Mouse (Mus musculus): ENCODE measurements at regions not wholly inside any gene's neighbourhood (a gene's known extent, or its start where the extent isn't known, plus 50 kb on each side); places are given as distances from the start of the nearest gene placed in this dataset.

DNA sequence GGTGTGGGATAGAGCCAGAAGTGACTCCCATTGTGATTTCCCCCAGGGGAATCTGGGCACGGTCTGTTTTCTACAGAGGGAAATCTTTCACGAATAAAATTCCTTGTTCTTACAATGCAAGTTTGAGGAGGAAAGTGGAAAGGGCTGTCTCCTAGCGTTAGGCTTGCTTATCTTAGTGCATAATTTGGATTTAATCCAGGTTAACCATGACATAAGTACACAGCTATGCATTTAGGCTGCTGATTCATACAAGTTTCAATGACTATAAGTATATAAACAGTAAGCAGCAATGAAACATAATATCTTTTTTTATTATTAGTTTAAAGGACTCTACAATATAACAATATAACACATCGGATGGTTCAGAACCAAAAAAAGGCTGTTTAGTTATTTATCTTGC lies 74.6 kb upstream of the Arhgap21 start:
- Histone ChIP-seq H3K4me2 (replicated peaks) (no peak overlapping the region), H3K4me3 (replicated peaks) (no peak overlapping the region), H3K9ac (no peak overlapping the region), H3K27ac (replicated peaks) (no peak overlapping the region), H3K36me3 (no peaks in the 10 kb centered on the region), H3K27me3 (no peaks in the 10 kb centered on the region), H3K4me1 (no peaks in the 10 kb centered on the region), H3K9me3 (replicated peaks) (no peaks in the 10 kb centered on the region)
- 35% methylated on average over 4 of the region's 4 CpGs for WGBS
- no peak for ATAC-seq (ENCODE audit: insufficient number of reproducible peaks, low FRiP score, low TSS enrichment, low read depth)

GRCm38 (mm10) chr2:21037607-21038006 lies 68.9 kb upstream of the Arhgap21 start:
- no peak overlapping the region for H3K9ac ChIP-seq
- peaks cover 12% of the 10 kb centered on the region for H3K4me1 ChIP-seq
- no peak overlapping the region for H3K4me2 ChIP-seq (replicated peaks)
- H3K27ac ChIP-seq (replicated peaks), result peak overlapping the region; percentile 63; the same call in 1 of the 2 replicates
- no peaks in the 10 kb centered on the region for H3K9me3 ChIP-seq (replicated peaks)
- H3K36me3 ChIP-seq, result no peaks in the 10 kb centered on the region
- H3K27me3 ChIP-seq, result no peaks in the 10 kb centered on the region
- H3K4me3 ChIP-seq (replicated peaks), result no peak overlapping the region
- WGBS, result 65% methylated on average over 3 of the region's 3 CpGs
- no peak for ATAC-seq (ENCODE audit: insufficient number of reproducible peaks, low FRiP score, low TSS enrichment, low read depth)

GRCm38 (mm10) chr2:21037181-21037580 lies 68.5 kb upstream of the Arhgap21 start:
- WGBS, result 24% methylated on average over 8 of the region's 8 CpGs
- no peaks in the 10 kb centered on the region for H3K27me3 ChIP-seq
- H3K4me2 ChIP-seq (replicated peaks), result no peak overlapping the region
- ATAC-seq (ENCODE audit: insufficient number of reproducible peaks, low FRiP score, low TSS enrichment, low read depth), result 0 out of 2 replicates have a peak, but pooled peaks have one; percentile 72
- no peaks in the 10 kb centered on the region for H3K36me3 ChIP-seq
- H3K4me3 ChIP-seq (replicated peaks), result no peak overlapping the region
- no peak overlapping the region for H3K9ac ChIP-seq
- peaks cover 12% of the 10 kb centered on the region for H3K4me1 ChIP-seq
- peak overlapping the region; percentile 63; the same call in 1 of the 2 replicates for H3K27ac ChIP-seq (replicated peaks)
- H3K9me3 ChIP-seq (replicated peaks), result no peaks in the 10 kb centered on the region

DNA sequence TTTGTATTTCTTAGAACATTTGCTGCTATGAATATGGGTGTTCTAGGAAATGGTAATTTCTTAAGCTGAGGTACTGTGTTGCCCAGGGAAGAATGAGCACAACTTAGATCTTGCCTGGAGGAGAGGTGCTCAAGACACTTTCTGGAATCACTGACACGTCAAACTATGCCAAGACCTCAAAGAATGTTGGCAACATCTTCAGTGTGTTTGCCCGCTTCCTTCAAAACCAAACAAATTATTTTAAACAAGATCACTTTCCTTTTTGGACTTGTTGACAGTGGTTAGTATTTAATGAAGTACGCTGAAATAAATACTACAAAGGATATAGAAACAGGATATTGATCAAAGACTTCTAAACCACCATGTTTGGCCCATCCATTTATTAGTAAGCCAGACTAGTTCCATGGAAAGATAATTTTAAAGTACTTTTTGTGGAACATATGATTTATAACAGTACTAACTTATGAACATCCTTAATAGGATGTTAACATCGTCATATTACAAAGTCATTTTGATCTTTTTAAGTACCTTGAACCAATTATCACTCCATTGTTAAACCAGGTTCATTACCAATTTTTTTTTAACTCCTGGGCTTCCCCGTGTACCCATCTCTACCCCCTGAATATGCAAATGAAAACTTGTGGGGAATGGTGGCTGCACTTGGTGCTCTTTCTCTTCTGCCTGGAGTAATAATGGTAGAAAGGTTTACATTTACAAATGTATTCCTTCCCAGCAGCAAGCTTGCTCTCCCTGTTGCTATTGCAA lies 67.4 kb upstream of the Arhgap21 start:
- Histone ChIP-seq H3K9me3 (replicated peaks) (no peaks in the 10 kb centered on the region), H3K9ac (no peak overlapping the region), H3K27me3 (no peaks in the 10 kb centered on the region), H3K27ac (replicated peaks) (no peak overlapping the region), H3K4me2 (replicated peaks) (no peak overlapping the region), H3K4me1 (peaks cover 12% of the 10 kb centered on the region), H3K4me3 (replicated peaks) (no peak overlapping the region), H3K36me3 (no peaks in the 10 kb centered on the region)
- WGBS, result 62% methylated on average over 5 of the region's 5 CpGs
- ATAC-seq (ENCODE audit: insufficient number of reproducible peaks, low FRiP score, low TSS enrichment, low read depth), result no peak

- H3K27ac ChIP-seq (replicated peaks), result no peak overlapping the region
- no peaks in the 10 kb centered on the region for H3K36me3 ChIP-seq
- H3K4me2 ChIP-seq (replicated peaks), result peak overlapping the region; percentile 26; the same call in 1 of the 2 replicates
- no peaks in the 10 kb centered on the region for H3K9me3 ChIP-seq (replicated peaks)
- no peaks in the 10 kb centered on the region for H3K27me3 ChIP-seq
- no peak overlapping the region for H3K4me3 ChIP-seq (replicated peaks)
- WGBS, result 31% methylated on average over 8 of the region's 8 CpGs
- no peak for ATAC-seq (ENCODE audit: insufficient number of reproducible peaks, low FRiP score, low TSS enrichment, low read depth)
- no peak overlapping the region for H3K9ac ChIP-seq
- H3K4me1 ChIP-seq, result peaks cover 12% of the 10 kb centered on the region
Observed at GRCm38 (mm10) chr2:21034651-21035050, 66.0 kb upstream of the Arhgap21 start.

DNA sequence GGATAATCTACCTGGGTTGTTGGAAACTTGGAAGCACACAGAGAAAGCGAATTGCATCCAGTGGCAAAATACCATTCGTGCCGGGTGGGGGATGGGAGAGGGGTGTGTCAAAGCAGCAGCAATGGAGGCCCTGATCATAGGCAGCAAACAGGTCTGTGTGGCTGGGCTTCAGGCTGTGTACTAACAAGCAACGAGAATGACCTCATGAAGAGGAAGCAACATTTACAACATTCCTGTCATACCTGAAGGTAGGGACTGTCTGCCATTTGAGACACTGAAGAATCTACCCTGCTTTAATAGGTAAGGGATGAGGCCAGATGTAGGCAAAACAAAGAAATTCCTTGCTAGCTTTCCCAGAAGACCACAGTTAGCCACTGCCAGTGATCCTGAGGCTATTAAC lies 62.0 kb upstream of the Arhgap21 start:
- Histone ChIP-seq H3K4me3 (replicated peaks) (no peak overlapping the region), H3K4me1 (0 out of 2 replicates have a peak, but pooled peaks cover 8% of the 10 kb centered on the region), H3K9ac (no peak overlapping the region), H3K27me3 (no peaks in the 10 kb centered on the region), H3K9me3 (replicated peaks) (no peaks in the 10 kb centered on the region), H3K36me3 (no peaks in the 10 kb centered on the region), H3K27ac (replicated peaks) (no peak overlapping the region), H3K4me2 (replicated peaks) (no peak overlapping the region)
- ATAC-seq (ENCODE audit: insufficient number of reproducible peaks, low FRiP score, low TSS enrichment, low read depth), result no peak
- WGBS, result 42% methylated on average over 4 of the region's 4 CpGs

DNA sequence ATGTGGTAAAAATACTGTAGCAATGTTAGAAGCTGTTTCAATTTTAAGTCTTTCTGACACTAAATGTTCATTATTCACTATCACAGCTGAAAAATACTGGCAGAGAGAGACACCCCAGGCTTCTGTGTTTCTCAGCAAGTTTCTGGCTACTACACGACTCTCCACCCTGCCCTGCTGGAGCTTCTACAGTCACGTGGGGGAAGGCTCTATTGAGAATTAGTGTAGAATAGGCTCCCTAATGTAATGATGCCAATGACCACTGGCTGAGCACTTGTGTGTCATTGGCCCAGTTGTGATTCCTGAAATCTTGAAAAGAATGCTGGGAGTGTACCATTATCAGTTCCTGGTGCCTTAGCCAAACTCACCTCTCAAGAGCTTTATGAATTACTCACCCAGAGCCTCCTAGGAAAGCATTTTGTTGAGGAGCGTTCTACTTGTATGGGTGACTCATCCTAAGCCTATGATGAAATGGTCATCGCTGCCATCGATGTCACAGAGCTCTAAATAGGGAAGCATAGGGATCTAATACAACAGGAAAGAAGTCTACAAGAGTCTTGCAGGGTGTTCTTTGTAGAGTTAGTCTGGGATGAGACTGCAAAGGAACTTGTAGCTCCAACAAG lies 60.8 kb upstream of the Arhgap21 start:
- H3K4me2 ChIP-seq (replicated peaks), result no peak overlapping the region
- H3K27ac ChIP-seq (replicated peaks), result no peak overlapping the region
- H3K27me3 ChIP-seq, result no peaks in the 10 kb centered on the region
- H3K4me3 ChIP-seq (replicated peaks), result no peak overlapping the region
- no peaks in the 10 kb centered on the region for H3K9me3 ChIP-seq (replicated peaks)
- no peak for ATAC-seq (ENCODE audit: insufficient number of reproducible peaks, low FRiP score, low TSS enrichment, low read depth)
- no peaks in the 10 kb centered on the region for H3K36me3 ChIP-seq
- H3K9ac ChIP-seq, result no peak overlapping the region
- 0 out of 2 replicates have a peak, but pooled peaks cover 6% of the 10 kb centered on the region for H3K4me1 ChIP-seq
- 78% methylated on average over 5 of the region's 5 CpGs for WGBS

GRCm38 (mm10) chr2:21028605-21029004 lies 59.9 kb upstream of the Arhgap21 start:
- 0 out of 2 replicates have a peak, but pooled peaks cover 4% of the 10 kb centered on the region for H3K4me1 ChIP-seq
- no peak overlapping the region for H3K9ac ChIP-seq
- H3K27me3 ChIP-seq, result no peaks in the 10 kb centered on the region
- ATAC-seq (ENCODE audit: insufficient number of reproducible peaks, low FRiP score, low TSS enrichment, low read depth), result no peak
- 0 out of 2 replicates have a peak overlapping the region, but pooled peaks have one; percentile 23 for H3K27ac ChIP-seq (replicated peaks)
- no peak overlapping the region for H3K4me3 ChIP-seq (replicated peaks)
- H3K9me3 ChIP-seq (replicated peaks), result no peaks in the 10 kb centered on the region
- no peaks in the 10 kb centered on the region for H3K36me3 ChIP-seq
- WGBS, result 23% methylated on average over 2 of the region's 2 CpGs
- H3K4me2 ChIP-seq (replicated peaks), result no peak overlapping the region

GRCm38 (mm10) chr2:21018535-21018934 lies 49.9 kb upstream of the Arhgap21 start:
- H3K4me3 ChIP-seq (replicated peaks), result no peak overlapping the region
- no peak overlapping the region for H3K27ac ChIP-seq (replicated peaks)
- 0 out of 2 replicates have a peak, but pooled peaks cover 2% of the 10 kb centered on the region for H3K4me1 ChIP-seq
- no peak overlapping the region for H3K9ac ChIP-seq
- WGBS, result 39% methylated on average over 1 of the region's 1 CpGs
- H3K27me3 ChIP-seq, result no peaks in the 10 kb centered on the region
- no peak overlapping the region for H3K4me2 ChIP-seq (replicated peaks)
- no peak for ATAC-seq (ENCODE audit: insufficient number of reproducible peaks, low FRiP score, low TSS enrichment, low read depth)
- H3K36me3 ChIP-seq, result no peaks in the 10 kb centered on the region
- no peaks in the 10 kb centered on the region for H3K9me3 ChIP-seq (replicated peaks)

All from embryonic facial prominence, embryonic 15.5 days (tissue).